Mouse (Mus musculus) mouse embryonic stem cell (cell line): ENCODE results near the gene Cntd1.
"Not testable (repeated sequence)": the region's sequence is repeated elsewhere in the genome, so short reads cannot be mapped to it uniquely, and the experiment has no call there.

Experiments used
- in situ Hi-C, 2 experiments: fragments of 300-500 bp; cut with MboI; formaldehyde crosslinking; loops; 1 replicate in 1 of 2; 3 replicates in 1 of 2; pipeline ENCODE4 v1.14.3; 2019 to 2020; ENCODE audit warnings: low sequenced_read_pairs in 2 of 2, low pct_unique_long_range_greater_than_20kb in 1 of 2, mixed read lengths in 1 of 2; ENCODE audit not compliant: unreplicated experiment in 1 of 2

The Cntd1 gene

GRCm38 (mm10) chr11:101316501-101316917, 37.7 kb downstream of the Cntd1 start:
- in situ Hi-C loops = no loop called here

GRCm38 (mm10) chr11:101323609-101324008, 44.8 kb downstream of the Cntd1 start:
- in situ Hi-C loops = no loop called here

GRCm38 (mm10) chr11:101324763-101325162, 46.0 kb downstream of the Cntd1 start, which contains the start of gene Aoc2:
Gene Aoc2 (plus strand): TSS chr11:101325063.
- in situ Hi-C loops = no loop called here

DNA sequence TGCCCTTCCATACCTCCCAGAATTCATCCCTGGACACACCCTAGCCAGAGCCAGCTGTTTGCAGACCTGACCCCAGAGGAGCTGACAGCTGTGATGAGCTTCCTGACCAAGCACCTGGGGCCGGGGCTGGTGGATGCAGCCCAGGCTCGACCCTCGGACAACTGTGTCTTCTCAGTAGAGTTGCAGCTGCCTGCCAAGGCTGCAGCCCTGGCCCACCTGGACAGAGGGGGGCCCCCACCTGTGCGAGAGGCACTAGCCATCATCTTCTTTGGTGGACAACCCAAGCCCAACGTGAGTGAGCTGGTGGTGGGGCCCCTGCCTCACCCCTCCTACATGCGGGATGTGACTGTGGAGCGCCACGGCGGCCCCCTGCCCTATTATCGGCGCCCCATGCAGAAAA, 46.4 kb downstream of the Cntd1 start:
- in situ Hi-C loops = not testable (repeated sequence)

DNA sequence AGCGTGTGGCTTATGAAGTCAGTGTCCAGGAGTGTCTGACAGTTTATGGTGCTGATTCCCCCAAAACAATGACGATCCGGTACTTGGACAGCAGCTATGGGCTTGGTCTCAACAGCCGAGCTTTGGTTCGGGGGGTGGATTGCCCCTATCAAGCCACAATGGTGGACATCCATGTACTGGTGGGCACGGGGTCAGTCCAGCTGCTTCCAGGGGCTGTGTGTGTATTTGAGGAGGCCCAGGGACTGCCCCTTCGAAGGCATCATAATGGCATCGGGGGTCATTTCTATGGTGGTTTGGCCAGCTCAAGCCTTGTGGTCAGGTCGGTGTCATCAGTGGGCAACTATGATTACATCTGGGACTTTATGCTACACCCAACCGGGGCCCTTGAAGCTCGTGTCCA, 47.3 kb downstream of the Cntd1 start:
- in situ Hi-C loops = no loop called here

DNA sequence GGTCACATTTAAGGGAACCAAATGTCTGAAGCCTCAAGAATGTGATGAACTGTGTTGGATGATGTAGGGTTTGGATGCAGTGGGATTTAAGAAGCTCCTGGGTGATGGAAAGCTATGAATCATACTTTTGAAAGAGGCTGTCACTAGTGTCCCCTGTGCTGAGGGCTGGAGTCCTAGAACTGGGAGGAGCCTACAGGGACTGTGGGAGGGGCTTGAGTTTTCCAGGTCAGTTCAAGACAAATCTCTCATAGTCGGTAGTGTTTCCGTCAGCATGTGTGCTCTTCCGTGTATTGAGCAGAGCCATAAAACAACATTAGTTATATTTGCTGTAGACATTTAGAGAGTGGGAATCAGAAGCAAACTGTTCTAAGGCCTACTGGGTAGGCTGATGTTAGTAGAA, 48.5 kb downstream of the Cntd1 start:
- in situ Hi-C loops = no loop called here

GRCm38 (mm10) chr11:101328941-101329635, 50.3 kb downstream of the Cntd1 start:
- in situ Hi-C loops = no loop called here

DNA sequence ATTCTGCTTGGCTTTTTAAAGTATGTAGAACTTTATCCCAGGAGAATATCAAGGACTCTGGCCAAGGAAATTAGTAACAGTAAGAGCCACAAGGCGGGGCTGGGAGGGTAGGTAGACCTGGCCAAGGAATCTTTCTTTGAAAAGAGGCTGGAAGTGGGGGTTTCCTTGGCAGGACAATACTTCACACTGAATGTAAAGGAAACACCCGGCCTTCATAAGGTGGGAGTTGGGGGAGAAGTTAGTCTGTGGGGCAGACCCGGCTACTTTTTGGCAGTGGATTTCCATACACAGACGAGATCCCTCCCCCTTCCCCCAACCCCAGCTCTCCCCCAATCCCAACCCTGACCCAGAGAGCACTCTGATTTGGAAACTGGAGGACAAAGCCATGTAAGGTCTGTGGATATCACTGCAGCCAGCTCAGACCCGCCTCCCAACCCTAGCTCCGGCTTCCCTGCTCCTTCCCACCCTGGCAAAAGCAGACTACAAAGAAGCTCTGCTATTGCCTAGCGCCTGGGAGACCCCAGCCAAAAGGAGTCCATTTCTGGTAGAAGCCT, 51.6 kb downstream of the Cntd1 start, which contains the start of gene Aoc3:
Gene Aoc3 (plus strand): TSS at position 235 of the 554 bp plus-strand sequence.
- in situ Hi-C loops = loop anchor here in 1 of 2 experiments (5.0 kb wide), 1 partner anchor 67 kb away; no protein-coding TSS in a partner anchor

DNA sequence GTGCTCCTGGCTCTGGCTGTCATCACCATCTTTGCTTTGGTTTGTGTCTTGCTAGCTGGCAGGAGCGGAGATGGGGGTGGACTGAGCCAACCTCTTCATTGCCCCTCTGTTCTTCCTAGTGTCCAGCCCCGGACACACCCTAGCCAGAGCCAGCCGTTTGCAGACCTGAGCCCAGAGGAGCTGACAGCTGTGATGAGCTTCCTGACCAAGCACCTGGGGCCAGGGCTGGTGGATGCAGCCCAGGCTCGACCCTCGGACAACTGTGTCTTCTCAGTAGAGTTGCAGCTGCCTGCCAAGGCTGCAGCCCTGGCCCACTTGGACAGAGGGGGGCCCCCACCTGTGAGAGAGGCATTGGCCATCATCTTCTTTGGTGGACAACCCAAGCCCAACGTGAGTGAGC, 52.1 kb downstream of the Cntd1 start:
- in situ Hi-C loops = loop anchor here in 1 of 2 experiments (5.0 kb wide), 1 partner anchor 66 kb away; no protein-coding TSS in a partner anchor

GRCm38 (mm10) chr11:101332537-101332936, 53.7 kb downstream of the Cntd1 start:
- in situ Hi-C loops = loop anchor here in 1 of 2 experiments (5.0 kb wide), 1 partner anchor 65 kb away; no protein-coding TSS in a partner anchor

- in situ Hi-C loops = loop anchor here in 1 of 2 experiments (5.0 kb wide), 1 partner anchor 63 kb away; no protein-coding TSS in a partner anchor
Measured at GRCm38 (mm10) chr11:101334023-101334422, 55.2 kb downstream of the Cntd1 start.

GRCm38 (mm10) chr11:101334516-101334915, 55.7 kb downstream of the Cntd1 start:
- in situ Hi-C loops = loop anchor here in 1 of 2 experiments (5.0 kb wide), 1 partner anchor 63 kb away; no protein-coding TSS in a partner anchor

GRCm38 (mm10) chr11:101335685-101336084, 56.9 kb downstream of the Cntd1 start:
- in situ Hi-C loops = loop anchor here in 1 of 2 experiments (5.0 kb wide), 1 partner anchor 62 kb away; no protein-coding TSS in a partner anchor

- in situ Hi-C loops = loop anchor here in 1 of 2 experiments (5.0 kb wide), 1 partner anchor 59 kb away; no protein-coding TSS in a partner anchor
Measured at GRCm38 (mm10) chr11:101338123-101338760, 59.4 kb downstream of the Cntd1 start.
